Mouse (Mus musculus) hindbrain, postnatal 0 days (tissue): ENCODE measurements around the gene Bsg. TPM values are rescaled to one million over a fixed set of nuclear protein-coding genes. Genes with fewer than 3 reads are reported as not detected.
"Not testable (repeated sequence)": the region's sequence is repeated elsewhere in the genome, so short reads cannot be mapped to it uniquely, and the experiment has no call there.

Source experiments
- ATAC-seq: fragments of 200-750 bp; cut with Nextera tagmentation; 2 replicates; pipeline ENCODE4 v1.8.0; 2017; ENCODE audit warnings: mild to moderate bottlenecking, moderate TSS enrichment, moderate library complexity
- DNase-seq: peaks from one replicate; pipeline ENCODE4 v3.0.0-alpha.2; 2015; ENCODE audit warnings: low spot score
- H3K27ac ChIP-seq: fragments of 300-500 bp; sonication (generic); 2 replicates; pipeline ENCODE4 v1.5.1; 2014; ENCODE audit warnings: mild to moderate bottlenecking
- H3K27me3 ChIP-seq: fragments of 300-500 bp; sonication (generic); 2 replicates; pipeline ENCODE4 v1.6.1; 2014; ENCODE audit warnings: low read length, mixed read lengths; ENCODE audit not compliant: insufficient read depth
- H3K36me3 ChIP-seq: fragments of 300-500 bp; sonication (generic); 2 replicates; pipeline ENCODE4 v1.6.1; 2014; ENCODE audit warnings: low read length, mixed read lengths; ENCODE audit not compliant: insufficient read depth
- H3K4me1 ChIP-seq: fragments of 300-500 bp; sonication (generic); 2 replicates; pipeline ENCODE4 v1.6.1; 2014; ENCODE audit warnings: antibody characterized with exemption, low read length, mixed read lengths; ENCODE audit not compliant: insufficient read depth
- H3K4me2 ChIP-seq: fragments of 300-500 bp; sonication (generic); 2 replicates; pipeline ENCODE4 v1.6.1; 2014; ENCODE audit warnings: low read depth, mild to moderate bottlenecking, low read length, moderate library complexity, mixed read lengths
- H3K4me3 ChIP-seq: fragments of 300-500 bp; sonication (generic); 2 replicates; pipeline ENCODE4 v1.5.1; 2014; ENCODE audit warnings: low read length
- H3K9ac ChIP-seq: fragments of 300-500 bp; sonication (generic); replicated peaks from 2 replicates; pipeline ENCODE4 v1.6.1; 2014; ENCODE audit warnings: mild to moderate bottlenecking, low read length, moderate library complexity, mixed read lengths
- H3K9me3 ChIP-seq: fragments of 300-500 bp; sonication (generic); 2 replicates; pipeline ENCODE4 v1.6.1; 2016; ENCODE audit warnings: low read length, mixed read lengths
- CTCF ChIP-seq: IDR thresholded peaks from 2 replicates; pipeline ENCODE4 v1.5.1; 2016; ENCODE audit warnings: antibody characterized with exemption, control low read depth, low read depth
- WGBS: fragments of 180-500 bp; shearing (Covaris S2); extraction: QIAGEN DNeasy Blood & Tissue Kit; methylation state at CpG from one replicate; pipeline ENCODE4 v1.1.7; 2014; 5-methylcytosine and 5-hydroxymethylcytosine counted together
- polyA plus RNA-seq: library from polyadenylated mRNA; unstranded; fragments of >200 nt; fragmentation: Nextera tagmentation; extraction: Ambion mirVana; gene quantifications from 2 replicates; pipeline ENCODE4 v1.2.1, GENCODE M21; 2015
- total RNA-seq: library from RNA; depleted of rRNA; stranded (reverse); fragments of >200 nt; gene quantifications from 2 replicates; pipeline ENCODE4 v1.2.3, GENCODE M21; 2014

Gene Bsg
- total and polyA plus RNA-seq, 2 experiments from 2014 or later: 1,151 to 1,243 TPM

GRCm38 (mm10) chr10:79745898-79746773, 41.8 kb downstream of the Bsg start, which contains the start of gene Polrmt:
Polrmt (minus strand) TSS chr10:79746581.
- Histone ChIP-seq H3K9ac (peak within 1 kb of the TSS; percentile 48), H3K36me3 (peaks cover 8% of the 10 kb centered on the region), H3K27me3 (no peaks in the 10 kb centered on the region), H3K9me3 (no peaks in the 10 kb centered on the region), H3K4me1 (peaks cover 3% of the 10 kb centered on the region; the same call in 1 of the 2 replicates), H3K27ac (no peak within 1 kb of the TSS), H3K4me3 (peak within 1 kb of the TSS; percentile 59), H3K4me2 (peak within 1 kb of the TSS; percentile 77)
- ATAC-seq: peak; percentile 95
- peak; percentile 99 for DNase-seq
- peak; percentile 61 for TF ChIP-seq CTCF
- 2% methylated on average over 38 of the region's 38 CpGs for WGBS

- Histone ChIP-seq H3K4me1 (peaks cover 3% of the 10 kb centered on the region; the same call in 1 of the 2 replicates), H3K4me3 (peak overlapping the region; percentile 59), H3K36me3 (peaks cover 4% of the 10 kb centered on the region), H3K4me2 (peak overlapping the region; percentile 77), H3K27ac (no peak overlapping the region), H3K27me3 (no peaks in the 10 kb centered on the region), H3K9ac (0 out of 2 replicates have a peak overlapping the region, but pooled peaks have one; percentile 28), H3K9me3 (no peaks in the 10 kb centered on the region)
- no peak for DNase-seq
- TF ChIP-seq CTCF: no peak
- WGBS: 20% methylated on average over 6 of the region's 6 CpGs
- peak; percentile 40; the same call in 1 of the 2 replicates for ATAC-seq
Observed at GRCm38 (mm10) chr10:79746774-79747151, 42.5 kb downstream of the Bsg start.

DNA sequence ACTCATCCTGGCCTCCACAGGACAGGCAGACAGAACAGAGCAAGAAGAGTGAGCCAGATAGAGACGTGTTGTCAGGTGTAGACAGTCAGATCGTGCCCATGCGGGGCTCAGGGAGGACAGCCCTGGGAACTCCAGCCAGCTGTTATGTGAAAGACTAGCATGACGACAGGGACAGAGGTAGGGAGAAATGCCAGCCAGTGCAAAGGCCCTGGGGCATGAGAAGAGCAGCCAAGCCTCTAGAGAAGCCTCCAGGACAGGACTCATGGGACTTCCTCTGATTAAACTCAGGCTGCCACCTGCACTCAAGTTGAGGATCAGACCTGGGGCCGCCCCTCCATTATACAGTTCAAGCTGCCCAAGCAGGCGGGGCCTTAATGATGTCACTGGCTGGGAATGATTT, 44.2 kb downstream of the Bsg start:
- no peaks in the 10 kb centered on the region for H3K27me3 ChIP-seq
- no peak overlapping the region for H3K4me2 ChIP-seq
- no peak for TF ChIP-seq CTCF
- no peak overlapping the region for H3K9ac ChIP-seq
- H3K27ac ChIP-seq: no peak overlapping the region
- H3K4me1 ChIP-seq: peaks cover 3% of the 10 kb centered on the region; the same call in 1 of the 2 replicates
- no peak overlapping the region for H3K4me3 ChIP-seq
- DNase-seq: no peak
- ATAC-seq: no peak
- 77% methylated on average over 6 of the region's 6 CpGs for WGBS
- no peaks in the 10 kb centered on the region for H3K9me3 ChIP-seq
- no peaks in the 10 kb centered on the region; the same call in 1 of the 2 replicates for H3K36me3 ChIP-seq

DNA sequence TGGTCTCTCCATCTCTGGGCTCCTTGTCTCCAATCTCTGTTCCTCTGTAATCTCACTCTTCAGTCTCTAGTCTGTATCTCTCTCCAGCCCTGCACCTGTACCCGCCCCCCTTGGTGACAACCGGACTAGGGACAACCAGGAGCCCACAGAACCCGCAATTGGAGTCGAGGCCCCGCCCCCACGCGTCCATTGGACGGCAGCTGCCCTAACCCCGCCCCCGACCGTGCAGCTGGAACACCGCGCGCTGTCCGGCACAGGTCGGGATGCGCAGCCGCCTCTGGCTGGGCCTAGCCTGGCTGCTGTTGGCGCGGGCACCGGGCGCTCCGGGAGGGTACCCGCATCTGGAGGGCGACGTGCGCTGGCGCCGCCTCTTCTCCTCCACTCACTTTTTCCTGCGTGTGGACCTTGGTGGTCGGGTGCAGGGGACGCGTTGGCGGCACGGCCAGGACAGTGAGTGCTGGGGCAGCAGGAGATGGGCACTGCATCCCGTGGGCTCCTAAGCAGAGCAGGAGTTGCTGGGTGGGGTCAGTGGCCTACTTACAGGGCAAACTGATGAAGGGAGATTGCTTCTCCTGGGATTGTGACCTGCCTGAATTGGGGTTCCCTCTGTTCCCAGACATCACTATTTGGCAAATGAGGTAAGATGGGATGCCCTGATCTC, 50.7 kb downstream of the Bsg start, which contains the start of gene Fgf22:
Fgf22 (plus strand) TSS at position 221 of the 661 bp plus-strand sequence.
- H3K4me2 ChIP-seq: peak within 1 kb of the TSS; percentile 63
- no peak for TF ChIP-seq CTCF
- 1% methylated on average over 36 of the region's 36 CpGs for WGBS
- H3K4me1 ChIP-seq: no peaks in the 10 kb centered on the region
- DNase-seq (peak; percentile 77), ATAC-seq (peak; percentile 78)
- no peaks in the 10 kb centered on the region for H3K9me3 ChIP-seq
- H3K4me3 ChIP-seq: peak within 1 kb of the TSS; percentile 37
- no peak within 1 kb of the TSS for H3K27ac ChIP-seq
- H3K36me3 ChIP-seq: peaks cover 20% of the 10 kb centered on the region
- no peaks in the 10 kb centered on the region for H3K27me3 ChIP-seq
- peak within 1 kb of the TSS; percentile 51 for H3K9ac ChIP-seq

GRCm38 (mm10) chr10:79755854-79756253, 51.6 kb downstream of the Bsg start:
- Histone ChIP-seq H3K27me3 (no peaks in the 10 kb centered on the region), H3K9ac (no peak overlapping the region), H3K9me3 (no peaks in the 10 kb centered on the region), H3K4me3 (no peak overlapping the region), H3K4me1 (no peaks in the 10 kb centered on the region), H3K4me2 (no peak overlapping the region), H3K36me3 (peaks cover 27% of the 10 kb centered on the region), H3K27ac (no peak overlapping the region)
- TF ChIP-seq CTCF: no peak
- peak; percentile 20; the same call in 1 of the 2 replicates for ATAC-seq
- WGBS: 82% methylated on average over 3 of the region's 3 CpGs
- no peak for DNase-seq

DNA sequence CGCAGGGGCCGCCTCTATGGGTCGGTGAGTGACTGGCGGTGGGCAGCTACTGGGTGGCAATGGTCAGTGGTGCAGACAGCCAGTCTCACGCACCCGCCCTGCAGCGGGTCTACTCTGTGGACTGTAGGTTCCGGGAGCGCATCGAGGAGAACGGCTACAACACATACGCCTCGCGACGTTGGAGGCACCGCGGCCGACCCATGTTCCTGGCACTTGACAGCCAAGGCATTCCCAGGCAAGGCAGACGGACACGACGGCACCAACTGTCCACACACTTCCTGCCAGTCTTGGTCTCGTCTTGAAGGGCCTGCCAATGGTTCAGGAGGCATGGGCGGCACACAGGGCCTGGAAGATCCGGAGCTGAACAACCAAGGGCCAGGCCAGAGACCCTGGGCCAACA, 52.4 kb downstream of the Bsg start:
- TF ChIP-seq CTCF: no peak
- DNase-seq: no peak
- Histone ChIP-seq H3K36me3 (peaks cover 35% of the 10 kb centered on the region), H3K4me2 (no peak overlapping the region), H3K4me1 (no peaks in the 10 kb centered on the region), H3K9me3 (no peaks in the 10 kb centered on the region), H3K27ac (no peak overlapping the region), H3K9ac (no peak overlapping the region), H3K4me3 (no peak overlapping the region), H3K27me3 (no peaks in the 10 kb centered on the region)
- WGBS: 88% methylated on average over 24 of the region's 24 CpGs
- no peak for ATAC-seq

DNA sequence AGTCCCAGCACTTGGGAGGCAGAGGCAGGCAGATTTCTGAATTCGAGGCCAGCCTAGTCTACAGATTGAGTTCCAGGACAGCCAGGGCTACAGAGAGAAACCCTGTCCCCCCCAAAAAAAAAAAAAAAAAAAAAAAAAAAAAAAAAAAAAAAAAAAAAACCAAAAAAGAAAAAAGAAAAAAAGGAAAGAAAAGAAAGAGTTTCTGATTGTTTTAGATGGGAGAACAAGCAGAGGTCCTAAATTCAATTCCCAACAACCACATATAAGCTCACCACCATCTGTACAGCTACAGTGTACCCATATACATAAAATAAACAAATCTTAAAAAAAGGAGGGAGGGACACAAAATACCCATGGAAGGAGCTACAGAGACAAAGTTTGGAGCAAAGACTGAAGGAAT, 55.4 kb downstream of the Bsg start:
- 93% methylated on average over 1 of the region's 1 CpGs for WGBS
- H3K9me3 ChIP-seq, DNase-seq, H3K4me2 ChIP-seq, H3K27me3 ChIP-seq, H3K27ac ChIP-seq, H3K9ac ChIP-seq, ATAC-seq, H3K4me1 ChIP-seq, H3K4me3 ChIP-seq: not testable (repeated sequence)
- peaks cover 40% of the 10 kb centered on the region for H3K36me3 ChIP-seq
